Mouse (Mus musculus): ENCODE results near the gene Gm10318. TPM values are rescaled to one million over a fixed set of nuclear protein-coding genes. Genes with fewer than 3 reads are reported as not detected.
A peak's percentile ranks its signal among the peaks of the same experiment; 100 is the strongest.

The Gm10318 gene
- polyA plus RNA-seq, 1 experiment from 2014 or later = not detected

DNA sequence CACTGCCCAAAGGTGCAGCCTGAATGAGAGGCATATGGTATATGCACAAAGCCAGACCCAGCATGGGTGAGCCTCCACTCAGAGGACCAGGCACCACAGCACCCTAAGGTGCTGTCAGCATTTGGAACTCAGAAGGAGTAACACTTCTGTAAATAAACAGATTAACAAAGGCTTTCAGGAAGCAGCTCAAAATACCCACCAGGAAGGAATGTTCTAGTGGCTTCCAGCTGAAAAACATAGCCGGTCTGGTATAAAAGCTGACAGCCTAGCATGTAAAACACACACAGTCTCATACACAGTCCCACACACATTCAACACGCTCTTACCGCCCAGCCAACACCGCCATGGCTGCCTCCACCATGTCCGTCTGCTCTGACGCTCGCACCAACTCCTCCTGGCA is 9.0 kb downstream of the Gm10318 start, which contains the start of gene Gm3285:
Gene Gm3285, plus strand, starts transcription at position 301 of the 400 bp plus-strand sequence.
- no peaks in the 10 kb centered on the region for H3K9me3 ChIP-seq
- H3K36me3 ChIP-seq = no peaks in the 10 kb centered on the region
- no peaks in the 10 kb centered on the region for H3K27me3 ChIP-seq (replicated peaks)
- WGBS = 48% methylated on average over 7 of the region's 7 CpGs
- no peak within 1 kb of the TSS for H3K4me3 ChIP-seq (replicated peaks)
- no peak within 1 kb of the TSS for H3K4me2 ChIP-seq (replicated peaks)
- H3K4me1 ChIP-seq (replicated peaks) = no peaks in the 10 kb centered on the region
- no peak within 1 kb of the TSS for H3K9ac ChIP-seq
- no peak within 1 kb of the TSS for H3K27ac ChIP-seq
- no peak for ATAC-seq

- WGBS = 30% methylated on average over 14 of the region's 14 CpGs
Measured at GRCm38 (mm10) chr10:77864067-77864761, 11.6 kb downstream of the Gm10318 start.

GRCm38 (mm10) chr10:77864762-77865143 is 12.1 kb downstream of the Gm10318 start:
- Histone ChIP-seq H3K27ac (no peak overlapping the region), H3K4me2 (replicated peaks) (peak overlapping the region; percentile 53), H3K36me3 (no peaks in the 10 kb centered on the region), H3K27me3 (replicated peaks) (no peaks in the 10 kb centered on the region), H3K4me1 (replicated peaks) (no peaks in the 10 kb centered on the region), H3K9ac (0 out of 2 replicates have a peak overlapping the region, but pooled peaks have one; percentile 13), H3K9me3 (no peaks in the 10 kb centered on the region), H3K4me3 (replicated peaks) (peak overlapping the region; percentile 24)
- ATAC-seq = peak; percentile 9; the same call in 1 of the 2 replicates
- 33% methylated on average over 11 of the region's 11 CpGs for WGBS

More at GRCm38 (mm10) chr10:77864067-77864761, 11.6 kb downstream of the Gm10318 start:
- no peaks in the 10 kb centered on the region for H3K27me3 ChIP-seq (replicated peaks)
- peak overlapping the region; percentile 24 for H3K4me3 ChIP-seq (replicated peaks)
- no peak overlapping the region for H3K27ac ChIP-seq
- H3K4me1 ChIP-seq (replicated peaks) = no peaks in the 10 kb centered on the region
- peak overlapping the region; percentile 53 for H3K4me2 ChIP-seq (replicated peaks)
- 0 out of 2 replicates have a peak overlapping the region, but pooled peaks have one; percentile 13 for H3K9ac ChIP-seq
- no peaks in the 10 kb centered on the region for H3K36me3 ChIP-seq
- ATAC-seq = peak; percentile 97
- H3K9me3 ChIP-seq = no peaks in the 10 kb centered on the region

DNA sequence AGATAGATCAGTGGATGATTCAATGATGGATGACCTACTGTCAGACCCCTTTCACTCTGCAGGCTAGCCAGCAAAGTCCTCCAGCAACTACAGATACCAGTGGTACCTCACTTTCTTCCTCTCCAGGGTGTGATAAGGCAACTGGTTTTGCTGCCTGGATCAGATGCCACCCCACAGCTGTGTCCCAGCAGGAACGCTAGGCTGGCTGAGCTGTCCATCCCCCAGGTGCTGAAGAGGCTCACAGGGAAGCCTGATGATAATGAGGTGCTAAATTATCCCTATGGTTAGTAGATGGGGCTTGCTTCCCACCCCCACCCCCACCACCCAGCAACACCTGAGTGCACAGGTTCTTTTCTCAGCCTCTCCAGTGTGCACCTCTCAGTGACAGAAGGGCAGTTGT is 14.9 kb downstream of the Gm10318 start:
- Histone ChIP-seq H3K4me3 (replicated peaks) (no peak overlapping the region), H3K4me2 (replicated peaks) (no peak overlapping the region), H3K4me1 (replicated peaks) (no peaks in the 10 kb centered on the region), H3K9me3 (no peaks in the 10 kb centered on the region), H3K36me3 (no peaks in the 10 kb centered on the region), H3K27me3 (replicated peaks) (no peaks in the 10 kb centered on the region), H3K27ac (no peak overlapping the region), H3K9ac (no peak overlapping the region)
- 8% methylated on average over 1 of the region's 1 CpGs for WGBS
- ATAC-seq = no peak

DNA sequence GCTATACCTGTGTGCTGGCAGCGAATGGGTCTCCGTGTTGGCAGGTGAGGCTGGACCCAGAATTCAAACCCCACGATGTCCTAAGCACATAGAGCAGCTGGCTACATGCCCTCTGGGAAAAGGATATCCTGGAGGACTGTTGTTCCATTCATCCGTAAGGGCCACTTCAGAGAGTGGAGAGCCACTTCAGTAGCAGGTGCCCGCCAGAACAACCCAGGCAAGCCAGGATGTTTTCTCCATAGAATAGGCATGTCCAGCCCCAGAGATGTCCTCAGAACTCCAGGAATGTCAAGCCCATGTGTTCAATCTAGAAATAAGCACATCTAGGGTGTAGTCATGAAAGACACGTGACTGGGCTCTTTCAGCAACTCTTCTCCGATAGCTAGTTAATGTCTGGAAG is 17.0 kb downstream of the Gm10318 start:
- H3K27me3 ChIP-seq (replicated peaks) = no peaks in the 10 kb centered on the region
- WGBS = 87% methylated on average over 7 of the region's 7 CpGs
- H3K9me3 ChIP-seq = no peaks in the 10 kb centered on the region
- no peaks in the 10 kb centered on the region for H3K36me3 ChIP-seq
- H3K9ac ChIP-seq = no peak overlapping the region
- no peaks in the 10 kb centered on the region for H3K4me1 ChIP-seq (replicated peaks)
- no peak overlapping the region for H3K27ac ChIP-seq
- no peak overlapping the region for H3K4me3 ChIP-seq (replicated peaks)
- ATAC-seq = no peak
- no peak overlapping the region for H3K4me2 ChIP-seq (replicated peaks)

GRCm38 (mm10) chr10:77878985-77879384 is 26.3 kb downstream of the Gm10318 start:
- Histone ChIP-seq H3K27me3 (replicated peaks) (no peaks in the 10 kb centered on the region), H3K9ac (no peak overlapping the region), H3K27ac (no peak overlapping the region), H3K4me2 (replicated peaks) (no peak overlapping the region), H3K4me3 (replicated peaks) (no peak overlapping the region), H3K36me3 (no peaks in the 10 kb centered on the region), H3K9me3 (no peaks in the 10 kb centered on the region), H3K4me1 (replicated peaks) (no peaks in the 10 kb centered on the region)
- WGBS = 63% methylated on average over 6 of the region's 6 CpGs
- ATAC-seq = no peak

DNA sequence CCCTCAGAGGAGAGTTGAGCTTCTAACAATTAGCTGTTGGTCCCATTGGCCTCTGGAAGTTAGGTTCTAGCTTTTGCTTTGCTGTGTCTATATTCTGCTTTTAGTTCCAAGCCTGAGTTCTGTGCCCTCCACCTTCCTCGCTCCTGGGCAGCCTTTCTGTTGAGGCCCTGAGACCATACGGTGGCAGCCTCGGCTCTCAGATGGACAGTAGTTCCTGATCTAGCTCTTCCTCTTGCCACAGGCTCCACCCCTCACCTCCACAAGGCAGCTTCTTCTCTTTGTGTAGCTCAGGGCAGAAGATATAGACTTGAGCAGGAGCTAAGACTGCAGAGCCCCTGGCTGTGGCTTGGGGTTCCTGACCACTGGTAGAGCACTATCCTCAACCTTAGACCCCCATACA is 27.6 kb downstream of the Gm10318 start:
- no peak for ATAC-seq
- no peaks in the 10 kb centered on the region for H3K9me3 ChIP-seq
- no peak overlapping the region for H3K4me3 ChIP-seq (replicated peaks)
- no peak overlapping the region for H3K4me2 ChIP-seq (replicated peaks)
- H3K27ac ChIP-seq = no peak overlapping the region
- 64% methylated on average over 3 of the region's 3 CpGs for WGBS
- H3K36me3 ChIP-seq = no peaks in the 10 kb centered on the region
- no peaks in the 10 kb centered on the region for H3K4me1 ChIP-seq (replicated peaks)
- no peaks in the 10 kb centered on the region for H3K27me3 ChIP-seq (replicated peaks)
- H3K9ac ChIP-seq = no peak overlapping the region

DNA sequence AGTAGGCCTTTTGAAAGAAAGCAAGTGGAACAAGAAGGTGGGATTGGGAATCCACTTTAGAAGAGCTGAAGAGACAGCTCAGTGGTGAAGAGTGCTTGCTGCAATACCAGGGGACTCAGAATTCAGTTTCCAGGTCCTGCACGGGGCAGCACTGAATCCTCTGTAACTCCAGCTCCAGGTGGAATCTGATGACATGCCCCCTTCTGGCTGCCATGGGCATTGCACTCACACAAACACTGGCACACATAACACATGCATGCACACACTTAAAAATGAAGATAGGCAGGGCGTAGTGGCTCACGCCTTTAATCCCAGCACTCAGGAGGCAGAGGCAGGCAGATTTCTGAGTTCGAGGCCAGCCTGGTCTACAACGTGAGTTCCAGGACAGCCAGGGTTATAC is 29.9 kb downstream of the Gm10318 start:
- no peaks in the 10 kb centered on the region for H3K27me3 ChIP-seq (replicated peaks)
- no peaks in the 10 kb centered on the region for H3K9me3 ChIP-seq
- 86% methylated on average over 5 of the region's 5 CpGs for WGBS
- H3K4me2 ChIP-seq (replicated peaks) = no peak overlapping the region
- H3K4me3 ChIP-seq (replicated peaks) = no peak overlapping the region
- H3K27ac ChIP-seq = no peak overlapping the region
- no peaks in the 10 kb centered on the region for H3K4me1 ChIP-seq (replicated peaks)
- H3K9ac ChIP-seq = no peak overlapping the region
- H3K36me3 ChIP-seq = no peaks in the 10 kb centered on the region
- ATAC-seq = no peak

- Histone ChIP-seq H3K36me3 (no peaks in the 10 kb centered on the region), H3K4me2 (replicated peaks) (no peak overlapping the region), H3K4me1 (replicated peaks) (no peaks in the 10 kb centered on the region), H3K4me3 (replicated peaks) (no peak overlapping the region), H3K27me3 (replicated peaks) (no peaks in the 10 kb centered on the region), H3K27ac (no peak overlapping the region), H3K9me3 (no peaks in the 10 kb centered on the region), H3K9ac (no peak overlapping the region)
- WGBS = 45% methylated on average over 12 of the region's 12 CpGs
- ATAC-seq = no peak
Measured at GRCm38 (mm10) chr10:77886007-77886747, 33.5 kb downstream of the Gm10318 start.

- H3K9me3 ChIP-seq = no peaks in the 10 kb centered on the region
- H3K4me3 ChIP-seq (replicated peaks) = no peak overlapping the region
- no peaks in the 10 kb centered on the region for H3K27me3 ChIP-seq (replicated peaks)
- H3K4me1 ChIP-seq (replicated peaks) = no peaks in the 10 kb centered on the region
- ATAC-seq = no peak
- WGBS = 82% methylated on average over 8 of the region's 8 CpGs
- H3K27ac ChIP-seq = no peak overlapping the region
- H3K36me3 ChIP-seq = no peaks in the 10 kb centered on the region
- no peak overlapping the region for H3K4me2 ChIP-seq (replicated peaks)
- no peak overlapping the region for H3K9ac ChIP-seq
Measured at GRCm38 (mm10) chr10:77890987-77891565, 38.4 kb downstream of the Gm10318 start.

DNA sequence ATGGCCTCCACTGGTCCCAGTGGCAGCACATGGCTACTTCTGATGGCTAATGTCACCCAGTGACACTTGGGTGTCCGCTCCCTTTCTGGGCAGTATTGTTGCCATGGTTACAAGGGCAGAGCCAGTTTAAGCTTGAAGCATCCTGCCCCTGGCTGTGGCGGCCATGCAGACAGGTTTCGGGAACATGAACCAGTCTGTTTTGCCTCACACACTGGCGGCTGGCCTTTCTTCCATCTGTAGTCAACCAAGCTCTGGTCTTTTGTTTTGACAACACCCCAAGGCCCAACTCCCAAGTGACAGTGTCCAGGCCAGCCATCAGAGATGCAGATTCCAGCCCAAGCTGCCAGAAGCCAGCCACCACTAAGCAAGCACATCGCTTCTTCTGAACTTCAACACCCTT is 42.9 kb downstream of the Gm10318 start:
- Histone ChIP-seq H3K4me1 (replicated peaks) (no peaks in the 10 kb centered on the region), H3K4me2 (replicated peaks) (no peak overlapping the region), H3K27me3 (replicated peaks) (no peaks in the 10 kb centered on the region), H3K36me3 (no peaks in the 10 kb centered on the region), H3K9me3 (no peaks in the 10 kb centered on the region), H3K9ac (no peak overlapping the region), H3K27ac (no peak overlapping the region), H3K4me3 (replicated peaks) (no peak overlapping the region)
- ATAC-seq = no peak
- WGBS = 36% methylated on average over 5 of the region's 5 CpGs

- WGBS = 71% methylated on average over 7 of the region's 7 CpGs
Measured at GRCm38 (mm10) chr10:77900126-77900525, 47.5 kb downstream of the Gm10318 start.

More at GRCm38 (mm10) chr10:77900126-77900525, 47.5 kb downstream of the Gm10318 start:
- H3K4me1 ChIP-seq (replicated peaks) = peaks cover 6% of the 10 kb centered on the region; the same call in 1 of the 2 replicates
- H3K9me3 ChIP-seq = no peaks in the 10 kb centered on the region
- H3K27ac ChIP-seq = no peak overlapping the region
- H3K4me3 ChIP-seq (replicated peaks) = no peak overlapping the region
- H3K27me3 ChIP-seq (replicated peaks) = no peaks in the 10 kb centered on the region
- no peak overlapping the region for H3K4me2 ChIP-seq (replicated peaks)
- no peak overlapping the region for H3K9ac ChIP-seq
- ATAC-seq = no peak
- H3K36me3 ChIP-seq = no peaks in the 10 kb centered on the region
